Mouse (Mus musculus) kidney, adult 2 months (tissue): ENCODE measurements at regions not wholly inside any gene's neighbourhood (a gene's known extent, or its start where the extent isn't known, plus 50 kb on each side); places are given as distances from the start of the nearest gene placed in this dataset.

Experiments
- DNase-seq: peaks from one replicate; pipeline ENCODE4 v3.0.0; 2021
- H3K27ac ChIP-seq: fragments of 200-500 bp; 2 replicates; pipeline ENCODE4 v1.5.1; 2012; ENCODE audit warnings: low read depth, low read length, control low read depth, inconsistent platforms; ENCODE audit not compliant: insufficient read depth
- H3K27me3 ChIP-seq: fragments of 200-500 bp; replicated peaks from 2 replicates; pipeline ENCODE4 v1.6.1; 2012; ENCODE audit warnings: mild to moderate bottlenecking, moderate library complexity, low read length, inconsistent platforms; ENCODE audit not compliant: control insufficient read depth, insufficient read depth
- H3K36me3 ChIP-seq: fragments of 200-500 bp; 2 replicates; pipeline ENCODE4 v1.6.1; 2012; ENCODE audit warnings: mild to moderate bottlenecking, moderate library complexity, low read length, inconsistent platforms; ENCODE audit not compliant: control insufficient read depth, insufficient read depth
- H3K4me1 ChIP-seq: fragments of 200-500 bp; 2 replicates; pipeline ENCODE4 v1.6.1; 2011; ENCODE audit warnings: low read length; ENCODE audit not compliant: control insufficient read depth, insufficient read depth
- H3K4me3 ChIP-seq: fragments of 200-500 bp; 2 replicates; pipeline ENCODE4 v1.5.1; 2011; ENCODE audit warnings: mild to moderate bottlenecking, low read depth, low read length, control low read depth; ENCODE audit not compliant: insufficient read depth
- CTCF ChIP-seq: fragments of 200-500 bp; conservative IDR thresholded peaks from 2 replicates; pipeline ENCODE4 v1.5.1; 2011; ENCODE audit warnings: low read depth, mild to moderate bottlenecking, control low read depth, low read length, moderate library complexity, mixed read lengths; ENCODE audit not compliant: insufficient read depth, insufficient read length
- POLR2A ChIP-seq: fragments of 200-500 bp; IDR thresholded peaks from one replicate; pipeline ENCODE4 v1.6.1; 2011; ENCODE audit warnings: low read depth, low read length, control low read depth
- WGBS: fragments of 180-500 bp; shearing (Covaris S2); methylation state at CpG from one replicate; pipeline ENCODE4 v1.1.7; 2018; 5-methylcytosine and 5-hydroxymethylcytosine counted together

GRCm38 (mm10) chr11:63791004-63791862 is 130.9 kb downstream of the Hs3st3b1 start:
- no peaks in the 10 kb centered on the region for H3K4me1 ChIP-seq
- H3K36me3 ChIP-seq = no peaks in the 10 kb centered on the region
- 66% methylated on average over 13 of the region's 13 CpGs for WGBS
- no peak for DNase-seq
- H3K27me3 ChIP-seq = no peaks in the 10 kb centered on the region
- H3K4me3 ChIP-seq = no peak overlapping the region
- no peak overlapping the region for H3K27ac ChIP-seq
- no peak for TF ChIP-seq POLR2A
- TF ChIP-seq CTCF = no peak

GRCm38 (mm10) chr11:63793732-63794503 is 128.2 kb downstream of the Hs3st3b1 start:
- TF ChIP-seq CTCF (peak; percentile 32; the same call in 1 of the 2 replicates), POLR2A (no peak)
- WGBS = 65% methylated on average over 8 of the region's 8 CpGs
- no peak for DNase-seq
- Histone ChIP-seq H3K4me1 (no peaks in the 10 kb centered on the region), H3K27ac (no peak overlapping the region), H3K27me3 (no peaks in the 10 kb centered on the region), H3K36me3 (no peaks in the 10 kb centered on the region), H3K4me3 (no peak overlapping the region)

- 67% methylated on average over 5 of the region's 5 CpGs for WGBS
Measured at GRCm38 (mm10) chr11:63812146-63812545, 109.9 kb downstream of the Hs3st3b1 start.

GRCm38 (mm10) chr11:63822847-63823246 is 99.2 kb downstream of the Hs3st3b1 start:
- Histone ChIP-seq H3K4me1 (no peaks in the 10 kb centered on the region), H3K27me3 (no peaks in the 10 kb centered on the region), H3K4me3 (no peak overlapping the region), H3K27ac (no peak overlapping the region), H3K36me3 (no peaks in the 10 kb centered on the region)
- 92% methylated on average over 4 of the region's 4 CpGs for WGBS
- TF ChIP-seq CTCF (no peak), POLR2A (no peak)
- DNase-seq = no peak

More at GRCm38 (mm10) chr11:63812146-63812545, 109.9 kb downstream of the Hs3st3b1 start:
- Histone ChIP-seq H3K27me3 (no peaks in the 10 kb centered on the region; the same call in 1 of the 2 replicates), H3K4me1 (no peaks in the 10 kb centered on the region), H3K4me3 (no peak overlapping the region), H3K36me3 (no peaks in the 10 kb centered on the region), H3K27ac (no peak overlapping the region)
- no peak for DNase-seq
- TF ChIP-seq POLR2A (no peak), CTCF (no peak)

GRCm38 (mm10) chr11:63827271-63827762 is 94.8 kb downstream of the Hs3st3b1 start:
- DNase-seq = peak; percentile 10
- no peak overlapping the region for H3K27ac ChIP-seq
- no peaks in the 10 kb centered on the region for H3K4me1 ChIP-seq
- H3K27me3 ChIP-seq = no peaks in the 10 kb centered on the region
- no peak overlapping the region for H3K4me3 ChIP-seq
- no peak for TF ChIP-seq CTCF
- no peak for TF ChIP-seq POLR2A
- no peaks in the 10 kb centered on the region for H3K36me3 ChIP-seq
- WGBS = 60% methylated on average over 6 of the region's 6 CpGs

- H3K4me1 ChIP-seq = no peaks in the 10 kb centered on the region
- DNase-seq = no peak
- no peak overlapping the region for H3K27ac ChIP-seq
- WGBS = 67% methylated on average over 3 of the region's 3 CpGs
- no peaks in the 10 kb centered on the region for H3K36me3 ChIP-seq
- no peaks in the 10 kb centered on the region for H3K27me3 ChIP-seq
- H3K4me3 ChIP-seq = no peak overlapping the region
- TF ChIP-seq CTCF = no peak
- TF ChIP-seq POLR2A = no peak
Measured at GRCm38 (mm10) chr11:63833480-63833879, 88.6 kb downstream of the Hs3st3b1 start.

GRCm38 (mm10) chr11:63834140-63834539 is 88.0 kb downstream of the Hs3st3b1 start:
- H3K4me1 ChIP-seq = no peaks in the 10 kb centered on the region
- H3K27ac ChIP-seq = no peak overlapping the region

More at GRCm38 (mm10) chr11:63834140-63834539, 88.0 kb downstream of the Hs3st3b1 start:
- H3K4me3 ChIP-seq = no peak overlapping the region
- H3K36me3 ChIP-seq = no peaks in the 10 kb centered on the region
- no peaks in the 10 kb centered on the region for H3K27me3 ChIP-seq
- no peak for TF ChIP-seq CTCF
- TF ChIP-seq POLR2A = no peak
- WGBS = 49% methylated on average over 4 of the region's 4 CpGs
- no peak for DNase-seq
